Mouse (Mus musculus) liver, adult 2 months (tissue): Measurements from ENCODE around the gene Usp7.

Experiments used
- CTCF ChIP-seq: fragments of 200-500 bp; IDR thresholded peaks from 2 replicates; pipeline ENCODE4 v1.5.1; 2011; ENCODE audit warnings: low read depth, low read length, control low read depth
- POLR2A ChIP-seq: fragments of 200-500 bp; IDR thresholded peaks from 2 replicates; pipeline ENCODE4 v1.6.1; 2011; ENCODE audit warnings: low read length, control low read depth; ENCODE audit not compliant: insufficient read depth; ENCODE audit errors: extremely low read depth

- no peak for TF ChIP-seq CTCF
- no peak for TF ChIP-seq POLR2A
Observed at GRCm38 (mm10) chr16:8736032-8736431, 56.1 kb downstream of the Usp7 start.
